Mouse (Mus musculus) thymus, postnatal 14 days (tissue): ENCODE results near the gene Cts7.

ENCODE experiments used
- DNase-seq: peaks from one replicate; pipeline ENCODE4 v3.0.0; 2021

The Cts7 gene

GRCm38 (mm10) chr13:61358097-61358496 is at the start of gene Cts7:
Cts7 (minus strand) TSS chr13:61358197.
- no peak for DNase-seq
